Mouse (Mus musculus) A20 (cell line): ENCODE results near the gene Bend5.

Source experiments
- DNase-seq: peaks from one replicate; pipeline ENCODE4 v3.0.0-alpha.2; 2011; ENCODE audit warnings: low read depth, low spot score

Gene Bend5

DNA sequence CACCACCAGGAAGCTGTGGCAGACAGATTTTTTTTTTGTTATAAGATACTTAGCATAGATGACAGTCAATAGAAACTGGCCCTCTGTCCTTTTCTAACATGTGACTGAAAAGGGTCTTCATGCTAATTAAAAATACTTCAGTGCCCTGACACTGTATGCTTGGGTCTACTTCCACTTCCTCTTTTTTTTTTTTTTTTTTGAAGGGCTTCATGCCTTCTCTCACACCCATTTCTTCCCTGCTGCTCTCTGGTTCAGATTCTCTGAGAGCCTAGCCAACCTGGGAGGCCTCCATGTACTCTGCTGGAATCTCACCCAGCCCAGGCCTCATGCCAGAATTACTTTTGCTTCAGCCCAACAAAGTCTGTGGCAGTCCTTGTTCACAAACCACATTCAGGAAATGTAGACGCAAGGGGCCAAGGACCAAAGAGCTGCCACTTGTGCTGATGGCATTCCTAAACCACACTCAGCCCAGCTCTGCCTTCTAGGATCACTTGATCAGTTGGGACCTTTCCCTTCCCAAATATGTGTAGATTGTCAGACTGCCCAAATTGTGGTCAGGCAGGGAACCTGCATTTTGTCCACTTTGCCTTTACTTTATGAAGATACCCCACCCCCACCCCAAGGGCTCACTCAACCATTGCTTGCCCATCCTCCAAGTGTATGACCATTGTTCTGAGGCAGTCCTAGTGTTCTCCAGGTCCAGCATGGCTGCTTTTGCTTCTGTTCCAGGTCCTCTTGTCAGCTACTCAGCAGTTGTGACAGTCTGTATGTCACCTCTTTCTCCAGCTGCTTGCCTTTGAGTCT, 27.8 kb downstream of the Bend5 start:
- peak; percentile 85 for DNase-seq

DNA sequence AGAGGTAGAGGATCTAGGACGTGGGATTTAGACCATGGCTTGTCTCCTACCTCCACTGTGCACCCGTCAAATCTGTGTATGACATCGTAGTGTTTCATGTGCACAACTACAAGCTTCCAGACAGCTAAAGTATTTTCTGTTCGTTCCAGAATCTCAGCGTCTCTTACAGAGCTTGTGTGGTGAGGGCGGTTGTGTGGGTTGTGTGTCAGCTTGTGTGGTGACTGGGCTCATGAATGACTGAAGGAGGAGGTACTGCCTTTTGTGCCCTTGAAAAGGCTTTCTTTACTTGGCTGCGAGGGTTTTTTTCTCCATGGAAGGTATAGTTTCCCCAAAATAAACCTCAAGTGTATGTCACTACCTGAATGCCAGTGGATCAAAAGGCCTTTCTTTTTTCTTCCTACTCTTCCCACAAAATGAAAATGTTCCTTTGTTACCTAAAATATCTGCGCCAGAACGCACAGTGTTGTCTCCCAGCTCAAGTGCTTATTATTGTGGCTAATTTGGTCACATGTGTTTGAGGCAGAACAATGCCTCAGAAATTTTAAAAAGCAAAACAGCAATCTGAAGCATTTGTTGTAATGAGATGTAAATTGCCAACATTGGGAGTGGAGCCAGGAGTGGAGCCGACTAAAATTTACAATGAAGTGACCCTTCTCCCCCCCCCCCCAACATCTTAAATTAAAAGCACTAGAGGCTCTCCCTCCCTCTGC, 29.3 kb downstream of the Bend5 start:
- DNase-seq = no peak

DNA sequence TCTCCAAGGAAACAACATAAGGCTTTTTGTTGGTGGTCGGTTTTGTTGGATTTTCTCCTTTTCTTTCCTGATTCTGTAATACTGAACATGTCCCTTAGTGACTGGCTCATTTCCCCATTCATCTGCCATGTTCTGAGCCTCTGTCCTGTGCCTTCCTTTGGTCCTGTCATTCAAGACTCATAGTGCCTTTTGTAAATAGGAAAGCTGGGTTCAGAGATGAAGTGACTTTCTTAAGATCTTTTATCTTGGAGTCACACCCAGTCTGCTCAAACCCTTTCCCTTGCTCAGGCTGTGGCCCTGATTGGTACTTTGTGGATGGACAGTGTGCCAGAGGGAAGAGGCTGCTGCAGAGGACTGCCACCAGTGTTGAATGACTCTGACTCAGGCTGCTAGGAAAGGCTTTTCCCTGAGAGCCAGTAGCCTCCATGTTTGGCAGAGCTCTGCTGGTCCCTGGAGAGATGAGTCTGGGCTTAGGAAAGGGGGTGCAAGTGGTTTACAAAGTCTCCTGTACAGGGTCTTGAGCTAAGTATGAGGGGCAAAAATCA, 29.9 kb downstream of the Bend5 start:
- no peak for DNase-seq

DNA sequence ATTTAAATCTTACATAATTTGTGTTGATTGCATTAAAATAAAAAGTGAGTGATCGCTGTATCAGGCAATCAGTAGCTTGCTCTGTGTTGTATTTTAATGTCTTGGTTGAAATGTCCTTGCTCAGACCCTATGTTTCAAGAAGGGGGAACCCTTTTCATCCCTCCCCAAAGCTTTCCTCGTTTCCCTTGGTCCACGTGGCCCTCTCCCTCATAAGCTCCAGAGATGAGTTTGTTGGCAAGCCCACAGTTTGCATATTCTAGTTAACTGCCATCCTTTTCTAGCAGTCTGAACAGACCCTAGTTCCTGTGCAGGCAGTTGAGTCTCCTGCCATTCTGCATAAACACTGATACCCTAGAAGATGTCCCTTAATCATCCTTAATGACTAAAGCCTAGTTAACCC, 33.1 kb downstream of the Bend5 start:
- DNase-seq = no peak

DNA sequence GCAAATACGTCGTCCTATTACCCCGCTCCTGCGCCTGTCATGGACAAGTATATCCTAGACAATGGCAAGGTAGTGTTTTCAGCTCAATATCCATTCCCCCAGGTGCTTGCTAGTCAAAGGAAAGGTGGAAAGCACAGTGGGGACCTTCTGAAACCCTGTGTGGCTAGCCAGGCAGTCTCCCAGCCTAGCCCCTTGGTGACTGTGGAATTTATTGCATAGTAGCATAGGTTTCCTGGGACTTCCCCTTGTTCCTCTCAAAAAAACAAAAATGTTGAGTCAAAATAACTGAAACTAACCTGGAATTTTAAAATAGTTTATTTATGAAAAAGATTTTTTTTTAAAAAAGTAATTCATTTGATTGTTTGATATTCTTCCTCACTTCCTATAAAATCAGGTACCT, 33.8 kb downstream of the Bend5 start:
- DNase-seq = no peak

DNA sequence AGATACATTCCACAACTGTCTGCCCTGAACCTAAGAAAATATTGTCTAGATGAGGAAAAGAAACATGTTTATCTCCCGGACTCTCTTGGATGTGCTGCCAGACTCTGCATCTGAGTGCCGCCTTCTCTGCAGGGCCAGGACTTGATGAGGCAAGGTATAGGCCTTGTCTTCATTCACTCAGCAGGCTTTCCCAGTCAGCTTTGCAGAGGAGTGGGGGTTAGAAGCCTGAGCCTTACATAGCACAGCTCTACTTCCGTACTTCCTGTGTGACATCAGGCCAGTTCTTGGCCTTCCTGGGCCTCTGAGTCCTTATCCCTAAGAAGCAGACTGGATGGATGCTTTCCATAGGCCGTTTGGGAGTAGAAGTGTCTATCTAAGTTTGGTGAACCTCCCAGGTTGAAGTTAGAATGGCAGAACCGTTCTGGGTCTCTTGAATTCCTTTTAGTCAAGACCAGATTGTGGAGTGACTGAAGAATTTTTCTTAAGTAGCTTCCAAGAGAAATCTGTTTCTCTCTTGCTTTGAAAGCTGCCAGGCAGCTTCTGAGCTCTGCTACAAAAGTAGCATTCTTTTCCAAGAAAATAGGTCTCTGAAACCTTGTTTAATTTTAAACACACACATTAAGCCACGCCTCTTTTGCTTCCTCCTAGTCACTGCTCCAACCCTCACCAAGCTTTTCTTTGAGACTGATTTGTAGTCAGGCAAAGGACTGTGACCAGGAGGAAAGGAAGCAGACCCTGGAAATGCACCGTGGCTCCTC, 34.8 kb downstream of the Bend5 start:
- no peak for DNase-seq

DNA sequence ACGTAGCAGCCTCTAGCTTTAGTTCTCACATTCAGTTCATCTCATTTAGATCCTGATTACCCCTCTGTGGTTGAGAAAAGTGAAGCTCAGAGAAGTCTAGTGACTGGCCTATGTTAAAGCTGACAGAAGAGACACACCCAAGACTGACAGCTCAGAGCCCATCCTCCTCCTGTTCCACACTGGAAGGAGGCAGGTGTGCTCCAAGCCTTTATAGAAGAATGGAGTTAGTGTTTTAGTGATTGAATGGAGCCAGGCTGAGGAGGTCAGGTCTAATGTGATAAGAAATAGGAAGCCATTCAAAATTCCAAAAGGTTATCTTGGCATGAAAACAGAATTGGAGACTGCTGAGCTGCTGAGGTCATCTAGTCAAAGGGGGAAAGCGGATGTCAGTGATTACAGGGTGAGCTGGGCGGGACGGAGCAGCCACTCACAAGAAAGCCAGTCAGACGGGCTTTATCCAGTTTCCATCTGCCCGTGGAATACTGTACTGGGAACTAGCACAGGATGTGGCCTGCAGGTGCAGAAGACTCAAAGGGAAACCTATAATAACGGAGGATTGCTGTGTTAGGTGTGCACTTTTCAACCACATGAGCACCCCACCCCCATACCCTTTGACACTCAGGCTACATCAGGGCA, 36.6 kb downstream of the Bend5 start:
- DNase-seq = no peak

DNA sequence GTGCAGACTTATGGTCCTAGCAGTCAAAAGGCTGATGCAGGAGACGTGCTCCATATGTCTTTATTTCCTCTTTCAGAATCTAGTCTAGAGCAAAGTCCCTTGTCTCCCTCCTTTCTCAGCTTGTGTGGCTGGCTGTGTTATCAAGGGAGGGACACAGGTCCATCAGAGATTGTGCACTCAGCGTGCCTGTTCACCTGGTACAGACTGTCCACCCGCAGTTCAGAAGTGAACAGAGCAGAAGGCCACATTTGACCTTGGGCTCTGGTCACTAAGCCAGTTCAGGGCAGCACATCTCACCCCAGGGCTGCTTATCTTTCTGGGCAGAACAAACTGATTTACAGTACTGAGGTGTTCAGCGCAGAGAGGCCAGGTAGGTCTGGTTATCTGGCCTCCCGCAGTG, 37.4 kb downstream of the Bend5 start:
- no peak for DNase-seq

DNA sequence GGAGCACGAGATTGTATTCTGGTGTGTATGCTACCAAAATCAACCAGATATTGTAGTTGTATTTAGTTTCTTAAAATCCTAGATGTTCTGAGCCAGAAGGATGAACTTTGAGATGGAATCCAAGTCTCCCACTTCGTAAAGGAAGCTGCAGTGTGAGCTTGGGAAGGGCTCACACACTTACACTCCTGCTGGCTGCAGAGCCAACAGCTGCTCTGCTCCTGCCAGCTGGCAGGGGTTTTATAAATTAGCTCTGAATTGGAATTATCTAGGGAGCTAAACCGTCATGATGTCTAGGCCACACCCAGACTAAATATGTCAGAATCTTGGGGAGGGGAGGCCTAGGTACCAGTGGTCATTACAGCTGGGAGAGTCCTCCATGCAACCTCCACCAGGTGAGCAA, 38.5 kb downstream of the Bend5 start:
- DNase-seq = no peak

DNA sequence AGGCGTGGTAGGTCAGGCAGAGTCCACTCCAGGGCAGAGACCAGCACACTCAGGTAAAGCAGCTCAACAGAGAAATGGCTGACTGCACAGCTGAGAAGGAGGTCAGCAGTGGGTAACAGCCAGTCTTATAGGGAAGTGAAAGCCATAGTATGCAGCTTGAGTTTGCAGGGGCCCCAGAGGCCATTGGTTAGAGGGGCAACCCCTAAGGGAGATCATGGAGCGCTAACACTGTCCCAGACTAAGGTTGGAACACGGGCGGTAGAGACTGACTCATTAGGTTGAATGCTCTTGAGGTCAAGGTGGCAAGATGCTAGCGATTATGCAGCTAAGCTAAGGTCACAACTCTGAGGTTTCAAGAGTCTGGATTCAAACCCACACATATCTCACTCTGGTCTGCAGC, 40.8 kb downstream of the Bend5 start:
- DNase-seq = peak; percentile 91

DNA sequence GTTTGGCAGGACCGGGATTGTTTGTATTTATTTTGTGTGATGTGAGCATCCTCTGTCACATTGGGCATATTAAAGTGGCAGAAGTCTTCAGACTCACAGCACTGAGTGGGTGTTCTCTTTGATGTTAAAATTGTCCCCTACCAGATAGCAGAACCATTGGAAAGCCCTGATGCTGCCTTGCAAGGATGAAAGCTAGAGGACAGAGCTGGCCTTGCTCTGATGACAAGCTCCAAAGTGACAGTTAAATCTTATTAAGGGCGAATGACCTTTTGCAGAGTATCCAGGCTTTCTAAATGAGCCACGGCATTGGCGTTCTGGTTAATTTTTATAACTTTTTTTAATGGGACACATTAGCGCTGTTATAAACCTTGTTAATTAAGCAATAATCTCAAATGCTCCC, 42.8 kb downstream of the Bend5 start:
- DNase-seq = no peak

DNA sequence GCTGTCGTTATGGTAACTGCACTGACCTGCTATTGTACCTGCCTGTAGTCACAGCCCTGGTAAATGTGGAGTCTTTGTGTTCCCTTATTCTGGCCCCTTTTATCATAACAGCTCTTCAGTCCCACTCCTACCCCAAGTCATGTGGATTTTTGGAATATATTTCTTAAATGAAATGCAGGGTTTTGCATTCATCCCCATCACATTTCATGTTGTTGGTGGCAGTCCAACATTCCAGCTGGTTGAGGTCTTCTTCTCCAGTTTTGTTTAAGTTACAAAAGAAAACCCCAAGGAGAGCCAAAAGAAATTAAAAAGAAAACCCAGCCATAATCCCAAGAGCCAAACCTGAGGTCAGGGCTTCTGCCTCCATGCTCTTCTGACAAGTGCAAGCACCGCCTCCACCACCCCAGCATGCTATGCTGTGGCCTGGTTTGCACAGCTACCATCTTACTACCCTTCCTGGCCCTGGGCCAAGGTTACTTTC, 52.5 kb downstream of the Bend5 start:
- no peak for DNase-seq

DNA sequence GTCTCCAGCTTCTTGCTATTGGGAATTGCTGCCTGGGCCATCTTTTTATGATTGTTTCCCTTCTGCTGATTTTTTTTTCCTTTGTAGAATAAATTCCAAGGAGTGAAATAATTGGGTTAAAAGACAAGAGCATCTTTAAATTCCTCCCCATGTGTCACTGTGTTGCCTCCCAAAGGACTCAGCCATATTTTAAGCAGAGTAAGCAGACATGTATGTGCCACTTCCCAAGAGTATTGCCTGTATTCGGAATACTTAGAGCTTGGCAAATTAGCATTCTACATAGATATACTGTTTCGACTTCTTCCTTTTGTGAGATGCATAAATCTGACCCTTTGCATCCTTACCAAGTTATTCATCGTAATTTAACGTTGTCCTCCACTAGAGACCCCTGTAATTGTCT, 53.0 kb downstream of the Bend5 start:
- no peak for DNase-seq

DNA sequence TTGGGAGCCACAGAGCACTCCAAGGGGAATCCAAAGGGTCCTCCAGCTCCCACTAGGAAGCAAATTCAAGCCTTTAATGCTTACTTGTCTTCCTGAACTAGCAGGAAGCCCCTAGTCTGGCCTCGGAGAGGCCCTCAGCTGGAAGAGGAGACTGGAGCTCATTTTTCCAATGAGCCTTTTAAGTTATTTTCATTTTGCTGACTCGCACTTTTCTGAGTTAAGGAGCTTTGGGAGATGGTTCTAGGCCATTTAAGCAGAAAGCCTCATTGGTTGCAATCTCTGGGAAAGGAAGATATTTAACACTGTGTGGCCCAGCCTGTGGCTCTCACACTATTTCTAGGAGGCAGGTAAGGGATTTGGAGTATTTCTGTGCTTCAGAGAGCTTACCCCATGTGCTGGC, 55.0 kb downstream of the Bend5 start:
- DNase-seq = no peak

DNA sequence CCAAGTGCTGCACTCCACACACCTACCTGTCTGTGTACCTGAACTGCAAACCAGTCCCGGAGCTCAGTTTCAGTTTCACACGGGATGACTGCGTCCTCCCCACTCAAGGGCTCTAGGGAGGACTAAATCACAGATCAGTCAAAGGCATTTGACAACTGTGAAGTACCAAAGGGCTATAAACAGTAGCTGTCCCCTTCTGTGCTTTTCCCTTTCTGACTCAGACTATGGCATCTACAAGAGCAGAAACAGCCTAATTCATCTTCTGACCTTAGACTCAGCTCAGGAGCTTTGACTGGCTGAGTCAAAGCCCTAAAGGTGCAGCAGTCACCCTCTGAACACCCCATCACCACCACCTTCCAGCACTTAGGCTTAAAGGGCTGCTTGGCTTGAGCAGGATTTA, 56.9 kb downstream of the Bend5 start:
- DNase-seq = peak; percentile 50

DNA sequence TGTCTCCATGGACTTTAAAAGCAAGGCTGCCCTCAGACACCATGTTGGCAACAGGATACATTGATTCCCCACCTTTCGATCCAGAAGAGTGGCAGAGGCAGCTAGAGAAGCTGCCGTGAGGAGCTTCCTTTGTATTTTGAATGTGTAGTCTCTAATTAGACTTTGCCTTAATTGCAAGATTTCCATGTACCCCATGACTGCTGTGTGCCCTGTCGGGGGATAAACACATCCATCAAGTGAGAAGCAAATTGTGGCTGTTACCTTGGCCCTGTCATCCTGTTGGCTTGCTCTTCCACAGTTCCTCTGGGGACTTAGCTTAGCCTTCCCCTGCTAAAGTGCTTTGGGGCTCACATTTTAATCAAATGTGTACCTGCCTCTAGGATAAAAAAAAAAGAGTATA, 57.7 kb downstream of the Bend5 start:
- DNase-seq = no peak

DNA sequence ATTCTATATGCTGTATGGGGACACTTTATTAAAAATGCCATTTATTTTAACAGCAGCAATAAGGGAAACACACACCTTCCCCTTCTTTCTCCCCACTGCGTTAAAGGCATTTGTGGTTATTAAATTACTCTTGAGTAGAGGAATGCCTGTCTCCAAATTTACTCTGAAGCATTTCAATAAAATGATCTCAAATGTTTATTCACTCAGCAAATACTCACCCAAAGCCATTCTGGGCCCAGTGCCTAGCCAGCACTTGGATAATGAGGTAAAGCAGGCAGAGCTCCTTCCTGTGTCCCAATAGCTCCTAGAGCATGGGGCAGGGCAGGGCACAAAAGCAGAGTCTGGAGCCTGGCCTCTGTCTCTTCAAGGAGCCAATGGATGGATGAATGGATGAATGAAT, 58.2 kb downstream of the Bend5 start:
- no peak for DNase-seq

DNA sequence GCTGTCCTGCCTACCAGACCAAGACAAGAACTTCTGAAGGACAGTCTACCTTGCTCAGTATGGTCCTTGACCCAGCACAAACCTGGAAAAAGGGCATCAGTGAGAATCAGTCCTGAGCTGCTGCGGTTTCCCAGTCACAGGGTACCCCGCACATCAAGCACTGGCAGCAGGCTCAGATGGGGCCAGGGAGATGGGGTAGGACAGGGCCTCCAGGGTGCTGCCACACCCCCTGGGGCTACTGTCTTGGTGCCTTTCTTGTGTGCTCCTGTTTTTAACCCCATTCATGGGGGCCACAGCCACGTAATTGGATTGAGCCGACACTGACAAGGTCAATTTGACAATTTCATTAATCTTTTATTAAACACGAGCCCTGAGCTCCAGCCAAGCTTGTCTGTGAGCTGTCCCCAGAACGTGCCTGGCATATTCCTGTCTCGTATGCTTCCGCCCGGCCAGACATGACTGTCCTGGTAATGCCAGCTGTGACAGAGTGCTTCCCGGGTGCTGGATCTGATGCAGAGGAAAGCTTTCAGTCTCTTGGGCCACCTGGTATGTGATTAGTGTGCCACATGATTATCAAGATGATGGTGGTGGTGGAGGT, 60.7 kb downstream of the Bend5 start:
- no peak for DNase-seq

DNA sequence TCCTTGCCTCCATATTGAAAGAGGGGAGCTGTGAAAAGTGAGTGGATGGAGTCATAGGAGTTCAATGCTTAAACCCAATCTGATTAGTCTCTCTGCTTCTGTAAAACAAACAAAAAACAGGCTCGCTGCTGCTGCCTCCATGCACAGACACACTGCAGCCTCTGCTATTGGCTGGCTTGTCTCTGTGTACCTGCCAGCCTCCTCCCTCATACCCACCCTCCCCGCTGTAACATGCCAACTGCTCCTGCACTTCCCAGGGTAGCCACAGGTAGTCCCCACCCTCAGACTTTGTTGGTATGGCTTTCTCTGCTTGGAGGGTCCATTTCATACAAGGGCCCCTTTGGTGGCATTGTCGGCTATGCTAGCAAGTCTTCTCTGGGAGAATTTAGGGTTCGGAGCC, 62.7 kb downstream of the Bend5 start:
- no peak for DNase-seq

DNA sequence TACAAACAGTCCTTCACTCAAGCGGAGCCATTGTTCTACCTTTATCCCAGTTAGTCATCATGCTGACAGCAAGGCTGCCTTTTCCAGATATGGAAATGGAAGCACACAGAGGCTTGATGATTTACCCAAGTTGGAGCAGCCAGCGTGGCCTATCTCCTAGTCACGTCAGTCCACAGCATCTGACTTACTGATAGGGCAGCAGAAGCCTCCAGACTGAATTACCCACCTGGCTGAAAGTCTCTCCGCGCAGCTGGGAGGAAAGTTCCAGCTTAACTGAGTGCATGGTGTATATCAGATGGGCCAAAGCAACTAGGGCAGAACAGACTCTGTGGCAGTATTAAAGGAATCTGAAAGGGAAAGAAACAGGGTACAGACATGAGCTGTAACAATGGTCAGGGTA, 68.7 kb downstream of the Bend5 start:
- no peak for DNase-seq

DNA sequence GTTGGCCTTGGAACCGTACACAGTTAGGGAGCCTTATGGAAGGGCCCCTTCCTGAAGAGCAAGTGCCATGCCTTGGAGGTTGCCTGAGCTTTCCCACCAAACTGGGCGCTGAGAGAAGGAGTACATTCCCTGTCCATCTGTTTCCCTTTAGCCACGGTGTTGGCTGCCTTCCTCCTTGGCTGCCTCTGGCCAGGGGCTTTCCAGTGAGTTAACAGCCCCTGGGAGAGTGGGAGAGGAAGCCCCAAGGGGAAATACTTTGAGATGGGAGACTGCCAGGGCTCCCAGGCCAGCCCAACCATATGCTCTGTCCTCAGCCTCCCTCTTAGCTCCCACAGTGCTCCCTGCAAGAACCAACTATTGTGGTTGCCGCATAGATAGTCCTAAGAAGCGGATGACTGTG, 70.4 kb downstream of the Bend5 start:
- no peak for DNase-seq
